Mouse (Mus musculus): ENCODE measurements at regions not wholly inside any gene's neighbourhood (a gene's known extent, or its start where the extent isn't known, plus 50 kb on each side); places are given as distances from the start of the nearest gene placed in this dataset.

GRCm38 (mm10) chr12:90469754-90470153 is 268.5 kb downstream of the Dio2 start:
- ATAC-seq (replicated peaks in 1 of 2; ENCODE audit: insufficient read depth in 1 of 2, low FRiP score in 2 of 2, low TSS enrichment in 1 of 2, low read depth in 1 of 2, poor library complexity in 2 of 2, severe bottlenecking in 2 of 2), result no peak

GRCm38 (mm10) chr12:90460121-90460520 is 278.1 kb downstream of the Dio2 start:
- no peak for ATAC-seq (replicated peaks in 1 of 2; ENCODE audit: insufficient read depth in 1 of 2, low FRiP score in 2 of 2, low TSS enrichment in 1 of 2, low read depth in 1 of 2, poor library complexity in 2 of 2, severe bottlenecking in 2 of 2)

GRCm38 (mm10) chr12:90440672-90441071 is 297.6 kb downstream of the Dio2 start:
- no peak for ATAC-seq (replicated peaks in 1 of 2; ENCODE audit: insufficient read depth in 1 of 2, low FRiP score in 2 of 2, low TSS enrichment in 1 of 2, low read depth in 1 of 2, poor library complexity in 2 of 2, severe bottlenecking in 2 of 2)

GRCm38 (mm10) chr12:90425276-90426063 is 312.8 kb downstream of the Dio2 start:
- no peak for ATAC-seq (replicated peaks in 1 of 2; ENCODE audit: insufficient read depth in 1 of 2, low FRiP score in 2 of 2, low TSS enrichment in 1 of 2, low read depth in 1 of 2, poor library complexity in 2 of 2, severe bottlenecking in 2 of 2)

GRCm38 (mm10) chr12:90417590-90418221 is 320.5 kb downstream of the Dio2 start:
- no peak for ATAC-seq (replicated peaks in 1 of 2; ENCODE audit: insufficient read depth in 1 of 2, low FRiP score in 2 of 2, low TSS enrichment in 1 of 2, low read depth in 1 of 2, poor library complexity in 2 of 2, severe bottlenecking in 2 of 2)

- no peak for ATAC-seq (replicated peaks in 1 of 2; ENCODE audit: insufficient read depth in 1 of 2, low FRiP score in 2 of 2, low TSS enrichment in 1 of 2, low read depth in 1 of 2, poor library complexity in 2 of 2, severe bottlenecking in 2 of 2)
Measured at GRCm38 (mm10) chr12:90408716-90409115, 329.5 kb downstream of the Dio2 start.

- 0 out of 4 replicates have a peak, but pooled peaks of 1 of the 2 experiments have one; percentile 37 for ATAC-seq (replicated peaks in 1 of 2; ENCODE audit: insufficient read depth in 1 of 2, low FRiP score in 2 of 2, low TSS enrichment in 1 of 2, low read depth in 1 of 2, poor library complexity in 2 of 2, severe bottlenecking in 2 of 2)
Measured at GRCm38 (mm10) chr12:90398564-90398963, 339.7 kb downstream of the Dio2 start.

Data from hematopoietic stem cell, adult 5-6 weeks (primary cell).